Mouse (Mus musculus): ENCODE data around the gene Ccdc63.
"Not testable (repeated sequence)": the region's sequence is repeated elsewhere in the genome, so short reads cannot be mapped to it uniquely, and the experiment has no call there.

The Ccdc63 gene

GRCm38 (mm10) chr5:122149259-122149658 is 8.6 kb upstream of the Ccdc63 start:
- DNase-seq (ENCODE audit: low read depth, low spot score): peak; percentile 86

GRCm38 (mm10) chr5:122148107-122148506 is 7.5 kb upstream of the Ccdc63 start:
- DNase-seq (ENCODE audit: low read depth, low spot score): peak; percentile 87

- peak; percentile 64 for DNase-seq (ENCODE audit: low read depth, low spot score)
Measured at GRCm38 (mm10) chr5:122146609-122147008, 6.0 kb upstream of the Ccdc63 start.

- DNase-seq (ENCODE audit: low read depth, low spot score): no peak
Measured at GRCm38 (mm10) chr5:122146056-122146580, 5.5 kb upstream of the Ccdc63 start.

GRCm38 (mm10) chr5:122145381-122146055 is 4.9 kb upstream of the Ccdc63 start:
- peak; percentile 88 for DNase-seq (ENCODE audit: low read depth, low spot score)

- no peak for DNase-seq (ENCODE audit: low read depth, low spot score)
Measured at GRCm38 (mm10) chr5:122144825-122145224, 4.2 kb upstream of the Ccdc63 start.

- DNase-seq (ENCODE audit: low read depth, low spot score): no peak
Measured at GRCm38 (mm10) chr5:122143543-122143942, 2.9 kb upstream of the Ccdc63 start.

GRCm38 (mm10) chr5:122142230-122142992 is 1.8 kb upstream of the Ccdc63 start:
- DNase-seq (ENCODE audit: low read depth, low spot score): peak; percentile 78

GRCm38 (mm10) chr5:122139771-122140170 is 852 bp downstream of the Ccdc63 start:
- not testable (repeated sequence) for DNase-seq (ENCODE audit: low read depth, low spot score)

GRCm38 (mm10) chr5:122138856-122139255 is 1.8 kb downstream of the Ccdc63 start:
- no peak for DNase-seq (ENCODE audit: low read depth, low spot score)

GRCm38 (mm10) chr5:122136508-122137408 is 3.9 kb downstream of the Ccdc63 start:
- DNase-seq (ENCODE audit: low read depth, low spot score): no peak

GRCm38 (mm10) chr5:122135290-122135882 is 5.2 kb downstream of the Ccdc63 start:
- DNase-seq (ENCODE audit: low read depth, low spot score): no peak

GRCm38 (mm10) chr5:122134395-122135289 is 6.0 kb downstream of the Ccdc63 start:
- DNase-seq (ENCODE audit: low read depth, low spot score): no peak

- no peak for DNase-seq (ENCODE audit: low read depth, low spot score)
Measured at GRCm38 (mm10) chr5:122133050-122133389, 7.6 kb downstream of the Ccdc63 start.

GRCm38 (mm10) chr5:122132167-122133049 is 8.2 kb downstream of the Ccdc63 start:
- DNase-seq (ENCODE audit: low read depth, low spot score): no peak

- peak; percentile 77 for DNase-seq (ENCODE audit: low read depth, low spot score)
Measured at GRCm38 (mm10) chr5:122131076-122132051, 9.3 kb downstream of the Ccdc63 start.

GRCm38 (mm10) chr5:122130341-122130998 is 10.2 kb downstream of the Ccdc63 start:
- DNase-seq (ENCODE audit: low read depth, low spot score): no peak
